Mouse (Mus musculus) erythroid progenitor cell, adult 5-6 weeks (primary cell): Measurements from ENCODE around the gene Rab7. TPM values are rescaled to one million over a fixed set of nuclear protein-coding genes. Genes with fewer than 3 reads are reported as not detected.
A peak's percentile ranks its signal among the peaks of the same experiment; 100 is the strongest.
"Not testable (repeated sequence)": the region's sequence is repeated elsewhere in the genome, so short reads cannot be mapped to it uniquely, and the experiment has no call there.

Experiments
- ATAC-seq: replicated peaks from 2 replicates; pipeline ENCODE4 v1.8.0; 2016; ENCODE audit warnings: moderate number of reproducible peaks, mild to moderate bottlenecking, moderate TSS enrichment, inconsistent platforms; ENCODE audit not compliant: poor library complexity, low FRiP score, severe bottlenecking
- total RNA-seq, 2 experiments: library from RNA; stranded (forward) in 1 of 2; stranded (reverse) in 1 of 2; fragments of 150-400 nt in 1 of 2; fragments of 186-747, 209-891 nt in 1 of 2; gene quantifications; 2 replicates each; pipeline versions ENCODE4 v1.2.3 to v1.2.4; 2015 to 2017; ENCODE audit warnings: low replicate concordance in 2 of 2

Gene Rab7
- total RNA-seq, 2 experiments from 2014 or later: 43.0 to 119 TPM

- no peak for ATAC-seq
Observed at GRCm38 (mm10) chr6:88012601-88013000, 32.5 kb downstream of the Rab7 start.

- not testable (repeated sequence) for ATAC-seq
Observed at GRCm38 (mm10) chr6:88011106-88011505, 34.0 kb downstream of the Rab7 start.

GRCm38 (mm10) chr6:88009209-88009608, 35.9 kb downstream of the Rab7 start:
- no peak for ATAC-seq

GRCm38 (mm10) chr6:88004773-88005172, 40.3 kb downstream of the Rab7 start:
- not testable (repeated sequence) for ATAC-seq

GRCm38 (mm10) chr6:88003439-88003838, 41.6 kb downstream of the Rab7 start:
- ATAC-seq: no peak

- ATAC-seq: no peak
Observed at GRCm38 (mm10) chr6:87998358-87998757, 46.7 kb downstream of the Rab7 start.

DNA sequence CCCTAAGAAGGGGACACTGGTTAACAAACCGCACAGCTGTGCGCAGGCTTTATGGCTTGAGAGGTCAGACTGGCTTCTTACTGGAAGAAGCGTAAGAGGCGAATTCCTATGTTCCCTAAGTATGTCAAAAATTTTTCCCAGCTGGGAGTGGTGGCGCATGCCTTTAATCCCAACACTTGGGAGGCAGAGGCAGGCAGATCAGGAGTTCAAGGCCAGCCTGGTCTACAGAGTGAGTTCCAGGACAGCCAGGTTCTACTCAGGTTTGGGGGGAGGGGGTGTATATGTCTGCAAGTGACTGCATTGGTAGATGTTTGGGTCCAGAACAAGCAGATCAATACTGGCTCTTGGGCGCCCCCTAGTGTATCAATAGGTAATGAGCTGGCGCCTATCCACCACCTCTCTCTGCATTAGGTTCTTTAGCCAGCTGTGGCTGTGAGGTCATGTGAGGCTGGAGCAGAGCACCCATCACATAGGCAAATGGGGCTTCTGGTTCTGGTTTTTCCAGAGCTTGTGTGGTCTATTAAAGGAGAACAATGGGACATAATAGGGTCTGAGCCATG, 47.3 kb downstream of the Rab7 start:
- ATAC-seq: peak; percentile 78

DNA sequence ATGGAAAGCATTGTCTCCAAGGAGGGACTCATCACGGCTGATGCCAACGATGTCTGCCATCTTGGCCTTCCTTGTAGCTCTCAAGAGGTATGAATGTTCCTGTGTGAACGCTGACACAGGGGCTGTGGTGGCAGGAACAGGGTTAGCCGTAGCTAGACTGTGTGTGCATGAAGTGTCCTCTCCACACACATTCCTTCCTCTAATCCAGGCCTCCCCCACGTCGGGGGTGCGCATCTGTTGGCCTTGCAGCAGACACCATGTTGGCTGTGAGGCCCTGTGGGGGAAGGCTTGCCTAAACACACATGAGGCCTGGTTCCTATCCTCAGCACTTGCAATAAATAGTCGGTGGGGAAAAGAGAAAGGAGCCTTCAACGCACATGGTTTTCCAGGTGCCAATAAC, 48.5 kb downstream of the Rab7 start:
- no peak for ATAC-seq

GRCm38 (mm10) chr6:87995519-87995918, 49.6 kb downstream of the Rab7 start:
- ATAC-seq: no peak

- ATAC-seq: no peak
Observed at GRCm38 (mm10) chr6:87993790-87994571, 51.1 kb downstream of the Rab7 start.

DNA sequence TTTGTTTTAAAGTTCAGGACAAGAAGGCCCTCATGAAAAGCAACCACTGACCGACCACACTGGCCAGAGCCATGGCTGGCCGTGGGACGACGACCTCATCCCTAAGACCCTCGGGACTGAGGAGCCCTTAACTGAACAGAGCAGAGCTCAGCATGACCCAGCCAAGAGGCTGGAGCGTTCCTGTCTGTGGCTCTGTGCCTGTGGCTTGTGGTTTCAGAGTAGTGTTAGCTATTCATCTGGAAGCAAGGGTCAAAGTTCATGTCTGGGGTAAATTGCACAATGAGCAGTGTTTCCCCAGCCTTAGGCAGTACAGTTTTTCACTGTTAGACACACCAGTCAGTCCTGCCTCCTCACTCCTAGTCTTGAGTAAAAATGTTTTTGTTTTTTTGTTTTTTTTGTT, 52.3 kb downstream of the Rab7 start:
- ATAC-seq: no peak

GRCm38 (mm10) chr6:87991886-87992285, 53.2 kb downstream of the Rab7 start:
- ATAC-seq: no peak

DNA sequence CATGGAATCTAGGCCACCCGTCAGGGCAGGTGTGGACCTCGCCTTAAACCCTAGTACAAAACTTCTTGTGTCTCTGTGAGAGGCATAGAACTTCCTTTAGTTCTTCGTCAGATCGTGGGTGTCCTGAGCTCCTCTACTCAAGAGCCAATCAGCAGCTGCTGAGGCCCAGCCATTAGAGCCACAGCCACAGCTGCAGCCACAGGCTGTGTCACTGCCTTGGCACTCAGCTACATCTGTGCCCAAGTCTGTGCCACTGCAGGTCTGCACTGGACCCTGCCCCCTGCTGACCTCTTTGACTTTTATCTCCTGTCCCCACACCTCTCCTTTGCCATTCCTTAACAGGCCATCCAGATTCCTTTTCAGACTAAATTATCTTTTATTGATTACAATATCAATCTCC, 53.9 kb downstream of the Rab7 start:
- ATAC-seq: no peak

GRCm38 (mm10) chr6:87982506-87982905, 62.6 kb downstream of the Rab7 start:
- 0 out of 2 replicates have a peak, but pooled peaks have one; percentile 23 for ATAC-seq

DNA sequence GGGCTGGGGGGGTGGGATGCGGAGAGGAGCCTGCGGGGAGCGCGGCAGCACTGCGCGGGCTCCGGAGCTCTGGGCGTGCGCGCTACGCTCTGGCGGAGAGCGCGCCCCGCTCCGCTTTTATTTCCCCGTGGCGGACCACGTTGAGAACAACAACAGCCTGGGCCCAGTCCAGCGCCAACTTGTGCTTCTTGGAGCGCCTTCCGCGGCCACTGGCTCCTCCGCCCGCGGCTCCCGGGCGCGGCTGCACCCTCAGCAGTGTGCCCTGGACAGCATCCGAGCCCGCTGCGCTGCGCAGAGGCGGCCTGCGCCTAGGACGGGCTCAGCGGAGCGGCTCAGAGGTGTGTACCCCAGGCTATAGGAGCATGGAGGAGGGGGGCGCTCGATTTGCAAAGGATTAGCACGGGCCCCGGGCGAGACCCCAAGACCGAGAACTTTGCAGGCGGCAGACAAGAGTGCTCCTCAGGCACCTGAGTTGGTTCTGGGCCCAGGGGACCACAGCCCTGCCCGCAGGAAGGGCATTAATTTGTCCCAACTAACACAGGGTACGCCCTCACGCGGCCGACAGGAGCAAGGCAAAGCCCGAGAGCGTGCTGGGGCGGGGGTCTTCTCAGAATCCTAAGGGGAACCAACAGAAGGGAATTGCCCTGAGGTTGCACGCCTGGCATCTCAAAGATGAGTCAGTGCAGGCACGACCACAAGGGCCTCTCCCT, 63.4 kb downstream of the Rab7 start, which contains the start of gene H1fx:
H1fx (minus strand) TSS at position 91 of the 710 bp plus-strand sequence.
- ATAC-seq: no peak

DNA sequence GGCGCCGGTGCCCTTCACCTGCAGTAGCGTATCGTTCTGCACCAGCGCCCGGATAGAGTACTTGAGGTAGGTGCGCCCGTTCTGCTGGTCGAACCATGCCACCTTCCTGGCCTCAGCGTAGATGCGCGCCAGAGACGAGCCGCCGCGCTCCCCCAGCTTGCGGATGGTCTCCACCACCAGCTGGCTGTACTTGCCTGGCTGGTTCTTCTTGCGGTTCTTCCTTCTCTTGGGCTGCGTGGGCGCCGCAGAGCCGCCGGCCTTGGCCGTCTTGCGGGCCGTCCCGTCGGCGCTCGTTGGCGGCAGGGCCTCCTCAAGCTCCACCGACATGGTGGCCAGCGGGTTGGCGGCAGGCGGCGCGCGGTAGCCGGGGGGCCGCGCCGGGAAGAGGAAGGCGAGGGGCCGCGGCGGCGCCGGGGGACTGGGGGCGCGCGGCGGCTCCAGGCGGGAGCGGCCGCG, 64.0 kb downstream of the Rab7 start:
- ATAC-seq: no peak

- ATAC-seq: no peak
Observed at GRCm38 (mm10) chr6:87980374-87981029, 64.6 kb downstream of the Rab7 start.

GRCm38 (mm10) chr6:87979728-87980127, 65.3 kb downstream of the Rab7 start:
- no peak for ATAC-seq

DNA sequence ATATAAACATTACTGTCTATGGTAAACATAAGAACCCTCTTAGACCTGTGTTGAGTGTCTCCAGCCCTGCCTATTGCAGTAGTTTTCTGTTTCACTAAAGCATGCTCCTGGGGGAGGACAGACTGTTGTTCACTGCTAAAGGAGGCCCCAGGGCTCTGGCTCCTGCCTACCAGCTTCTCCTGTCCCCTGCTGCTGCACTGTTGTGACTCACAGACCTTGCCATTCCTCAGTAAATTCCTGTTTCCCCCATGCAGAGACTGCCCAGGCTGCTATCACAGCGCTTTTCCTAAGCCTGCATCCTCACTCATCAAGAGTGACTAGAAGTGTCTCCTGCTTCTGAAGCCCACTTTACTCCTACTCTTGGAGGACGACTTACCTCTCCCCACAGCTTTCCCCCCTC, 75.0 kb downstream of the Rab7 start:
- ATAC-seq: no peak

GRCm38 (mm10) chr6:87962457-87962856, 82.6 kb downstream of the Rab7 start:
- ATAC-seq: not testable (repeated sequence)
